In the genomic region with DNA sequence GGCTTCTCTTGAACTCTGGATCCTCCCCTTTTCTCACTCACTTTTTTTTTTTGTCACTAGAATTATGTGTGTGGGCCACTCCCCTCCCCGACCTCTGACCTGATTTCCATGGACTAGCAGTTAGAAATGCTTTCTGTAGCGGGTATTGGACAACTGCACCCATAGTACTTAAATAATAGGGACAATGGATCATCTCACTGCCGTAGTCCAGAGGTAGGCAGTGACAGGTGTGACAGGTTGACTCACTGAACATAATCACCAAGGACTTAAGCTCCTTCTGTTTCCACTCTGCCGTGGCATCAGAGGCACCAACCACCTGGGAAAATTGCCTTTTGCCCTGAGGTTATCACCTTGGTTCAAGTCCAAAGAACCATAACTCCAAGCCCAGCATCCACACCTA, we compare ENCODE assay signal across 22 mouse cellular contexts.
"Had no signal": no experiment of that assay in that cellular context is flagged by ENCODE, and none has a peak within 500 bp of the region (broad histone marks: within the 10 kb centered on the region; RNA-seq: fewer than 3 reads in every experiment).

No protein-coding gene starts in this region.

- H3K4me1 ChIP-seq: limb, embryonic 13.5 days; liver, embryonic 12.5 days; liver, embryonic 15.5 days; midbrain, embryonic 12.5 days; midbrain, embryonic 15.5 days; neural tube, embryonic 12.5 days; neural tube, embryonic 15.5 days; stomach, embryonic 15.5 days had no signal

- H3K9me3 ChIP-seq: kidney, embryonic 15.5 days; limb, embryonic 10.5 days; limb, embryonic 13.5 days; liver, embryonic 12.5 days; liver, embryonic 15.5 days; midbrain, embryonic 12.5 days; midbrain, embryonic 15.5 days; neural tube, embryonic 12.5 days; neural tube, embryonic 15.5 days; stomach, embryonic 15.5 days had no signal

- H3K4me3 ChIP-seq: kidney, embryonic 15.5 days; layer of hippocampus, adult 2 months; limb, embryonic 10.5 days; limb, embryonic 13.5 days; liver, embryonic 12.5 days; liver, embryonic 15.5 days; midbrain, embryonic 12.5 days; midbrain, embryonic 15.5 days; neural tube, embryonic 12.5 days; neural tube, embryonic 15.5 days; stomach, embryonic 15.5 days had no signal

- ATAC-seq: liver, embryonic 12.5 days; midbrain, embryonic 15.5 days had no signal

- H3K27me3 ChIP-seq: kidney, embryonic 15.5 days; limb, embryonic 13.5 days; liver, embryonic 12.5 days; liver, embryonic 15.5 days; midbrain, embryonic 12.5 days; midbrain, embryonic 15.5 days; neural tube, embryonic 12.5 days; neural tube, embryonic 15.5 days; stomach, embryonic 15.5 days had no signal

- DNase-seq: kidney, postnatal 14 days; layer of hippocampus, adult 9-11 months; lung, adult 2 months; lung, postnatal 14 days; right cerebral cortex, adult 18-20 months; right cerebral cortex, postnatal 14 days; right cerebral cortex, postnatal 4 days; spleen, adult 18-20 months; thymus, adult 18-20 months; thymus, postnatal 36 days had no signal

- H3K9ac ChIP-seq: kidney, embryonic 15.5 days; limb, embryonic 13.5 days; liver, embryonic 12.5 days; liver, embryonic 15.5 days; midbrain, embryonic 12.5 days; midbrain, embryonic 15.5 days; neural tube, embryonic 12.5 days; neural tube, embryonic 15.5 days; stomach, embryonic 15.5 days had no signal

- H3K27ac ChIP-seq: kidney, embryonic 15.5 days; layer of hippocampus, adult 2 months; limb, embryonic 10.5 days; limb, embryonic 13.5 days; liver, embryonic 12.5 days; liver, embryonic 15.5 days; macrophage; midbrain, embryonic 12.5 days; midbrain, embryonic 15.5 days; neural tube, embryonic 12.5 days; neural tube, embryonic 15.5 days; stomach, embryonic 15.5 days had no signal

- H3K36me3 ChIP-seq: kidney, embryonic 15.5 days; limb, embryonic 10.5 days; limb, embryonic 13.5 days; liver, embryonic 12.5 days; liver, embryonic 15.5 days; midbrain, embryonic 12.5 days; midbrain, embryonic 15.5 days; neural tube, embryonic 12.5 days; neural tube, embryonic 15.5 days; stomach, embryonic 15.5 days had no signal

- H3K4me2 ChIP-seq: kidney, embryonic 15.5 days; limb, embryonic 13.5 days; liver, embryonic 12.5 days; liver, embryonic 15.5 days; midbrain, embryonic 12.5 days; midbrain, embryonic 15.5 days; neural tube, embryonic 12.5 days; neural tube, embryonic 15.5 days; stomach, embryonic 15.5 days had no signal
